Mouse (Mus musculus) kidney, embryonic 16.5 days (tissue): ENCODE measurements around the gene Plk2. TPM values are rescaled to one million over a fixed set of nuclear protein-coding genes. Genes with fewer than 3 reads are reported as not detected.
A peak's percentile ranks its signal among the peaks of the same experiment; 100 is the strongest.

ENCODE experiments used
- ATAC-seq: fragments of 200-750 bp; cut with Nextera tagmentation; 2 replicates; pipeline ENCODE4 v1.8.0; 2017; ENCODE audit warnings: moderate TSS enrichment; ENCODE audit not compliant: low FRiP score, low TSS enrichment
- H3K27ac ChIP-seq: fragments of 300-500 bp; sonication (generic); 2 replicates; pipeline ENCODE4 v1.5.1; 2014; ENCODE audit warnings: low read length
- H3K27me3 ChIP-seq: fragments of 300-500 bp; sonication (generic); 2 replicates; pipeline ENCODE4 v1.6.1; 2014; ENCODE audit warnings: low read length, control low read depth, mixed read lengths; ENCODE audit not compliant: insufficient read depth
- H3K36me3 ChIP-seq: fragments of 300-500 bp; sonication (generic); 2 replicates; pipeline ENCODE4 v1.6.1; 2014; ENCODE audit warnings: low read length, control low read depth, mixed read lengths; ENCODE audit not compliant: insufficient read depth
- H3K4me1 ChIP-seq: fragments of 300-500 bp; sonication (generic); 2 replicates; pipeline ENCODE4 v1.6.1; 2014; ENCODE audit warnings: low read length, control low read depth, mixed read lengths; ENCODE audit not compliant: insufficient read depth
- H3K4me2 ChIP-seq: fragments of 300-500 bp; sonication (generic); replicated peaks from 2 replicates; pipeline ENCODE4 v1.6.1; 2014; ENCODE audit warnings: low read depth, low read length
- H3K4me3 ChIP-seq: fragments of 300-500 bp; sonication (generic); 2 replicates; pipeline ENCODE4 v1.5.1; 2014; ENCODE audit warnings: mild to moderate bottlenecking, low read length
- H3K9ac ChIP-seq: fragments of 300-500 bp; sonication (generic); replicated peaks from 2 replicates; pipeline ENCODE4 v1.6.1; 2014; ENCODE audit warnings: low read length
- H3K9me3 ChIP-seq: fragments of 300-500 bp; sonication (generic); 2 replicates; pipeline ENCODE4 v1.6.1; 2016; ENCODE audit warnings: low read length, control low read depth
- WGBS: fragments of 180-500 bp; shearing (Covaris S2); extraction: QIAGEN DNeasy Blood & Tissue Kit; methylation state at CpG from one replicate; pipeline ENCODE4 v1.1.7; 2014; 5-methylcytosine and 5-hydroxymethylcytosine counted together
- polyA plus RNA-seq: library from polyadenylated mRNA; unstranded; fragments of >200 nt; fragmentation: Nextera tagmentation; extraction: Ambion mirVana; gene quantifications from 2 replicates; pipeline ENCODE4 v1.2.1, GENCODE M21; 2015

The Plk2 gene
- polyA plus RNA-seq, 1 experiment from 2014 or later: 91.2 TPM

GRCm38 (mm10) chr13:110432613-110433012 lies 37.8 kb downstream of the Plk2 start:
- WGBS: 41% methylated on average over 4 of the region's 4 CpGs
- Histone ChIP-seq H3K27ac (no peak overlapping the region), H3K4me3 (no peak overlapping the region)

GRCm38 (mm10) chr13:110436692-110437091 lies 41.8 kb downstream of the Plk2 start:
- Histone ChIP-seq H3K27ac (no peak overlapping the region), H3K4me3 (no peak overlapping the region), H3K4me2 (0 out of 2 replicates have a peak overlapping the region, but pooled peaks have one; percentile 4), H3K9me3 (no peaks in the 10 kb centered on the region), H3K27me3 (no peaks in the 10 kb centered on the region), H3K9ac (no peak overlapping the region), H3K4me1 (no peaks in the 10 kb centered on the region), H3K36me3 (no peaks in the 10 kb centered on the region)
- 49% methylated on average over 7 of the region's 7 CpGs for WGBS
- no peak for ATAC-seq

More at GRCm38 (mm10) chr13:110432613-110433012, 37.8 kb downstream of the Plk2 start:
- no peaks in the 10 kb centered on the region for H3K36me3 ChIP-seq
- H3K9ac ChIP-seq: no peak overlapping the region
- no peak overlapping the region for H3K4me2 ChIP-seq
- no peaks in the 10 kb centered on the region for H3K27me3 ChIP-seq
- H3K4me1 ChIP-seq: 0 out of 2 replicates have a peak, but pooled peaks cover 4% of the 10 kb centered on the region
- ATAC-seq: peak; percentile 65; the same call in 1 of the 2 replicates
- no peaks in the 10 kb centered on the region for H3K9me3 ChIP-seq

GRCm38 (mm10) chr13:110438624-110439023 lies 43.8 kb downstream of the Plk2 start:
- Histone ChIP-seq H3K9me3 (no peaks in the 10 kb centered on the region), H3K27me3 (no peaks in the 10 kb centered on the region), H3K4me1 (no peaks in the 10 kb centered on the region), H3K4me2 (no peak overlapping the region), H3K4me3 (no peak overlapping the region), H3K27ac (no peak overlapping the region), H3K36me3 (no peaks in the 10 kb centered on the region), H3K9ac (no peak overlapping the region)
- ATAC-seq: no peak
- WGBS: 91% methylated on average over 9 of the region's 9 CpGs

GRCm38 (mm10) chr13:110444335-110444734 lies 49.5 kb downstream of the Plk2 start:
- no peak overlapping the region for H3K4me3 ChIP-seq
- H3K36me3 ChIP-seq: no peaks in the 10 kb centered on the region
- H3K27me3 ChIP-seq: no peaks in the 10 kb centered on the region
- no peak for ATAC-seq
- WGBS: 66% methylated on average over 4 of the region's 4 CpGs
- no peak overlapping the region for H3K9ac ChIP-seq
- H3K4me2 ChIP-seq: no peak overlapping the region
- H3K9me3 ChIP-seq: no peaks in the 10 kb centered on the region
- no peak overlapping the region for H3K27ac ChIP-seq
- peaks cover 11% of the 10 kb centered on the region for H3K4me1 ChIP-seq

- H3K4me1 ChIP-seq: peaks cover 11% of the 10 kb centered on the region
- H3K9me3 ChIP-seq: no peaks in the 10 kb centered on the region
- ATAC-seq: no peak
- no peak overlapping the region for H3K9ac ChIP-seq
- H3K4me2 ChIP-seq: no peak overlapping the region
- 0 out of 2 replicates have a peak overlapping the region, but pooled peaks have one; percentile 23 for H3K27ac ChIP-seq
- H3K27me3 ChIP-seq: no peaks in the 10 kb centered on the region
- WGBS: 48% methylated on average over 3 of the region's 3 CpGs
- no peak overlapping the region for H3K4me3 ChIP-seq
- H3K36me3 ChIP-seq: no peaks in the 10 kb centered on the region
These were observed 50.0 kb downstream of the Plk2 start for GRCm38 (mm10) chr13:110444894-110445293.

GRCm38 (mm10) chr13:110446434-110446833 lies 51.6 kb downstream of the Plk2 start:
- H3K27me3 ChIP-seq: no peaks in the 10 kb centered on the region
- peaks cover 11% of the 10 kb centered on the region for H3K4me1 ChIP-seq
- no peak overlapping the region for H3K4me3 ChIP-seq
- no peak overlapping the region for H3K27ac ChIP-seq
- 84% methylated on average over 6 of the region's 6 CpGs for WGBS
- H3K9ac ChIP-seq: no peak overlapping the region
- no peak for ATAC-seq
- H3K36me3 ChIP-seq: no peaks in the 10 kb centered on the region
- H3K4me2 ChIP-seq: no peak overlapping the region
- H3K9me3 ChIP-seq: no peaks in the 10 kb centered on the region

GRCm38 (mm10) chr13:110450056-110450455 lies 55.2 kb downstream of the Plk2 start:
- Histone ChIP-seq H3K4me2 (no peak overlapping the region), H3K36me3 (no peaks in the 10 kb centered on the region), H3K9me3 (no peaks in the 10 kb centered on the region), H3K4me3 (no peak overlapping the region), H3K27ac (no peak overlapping the region), H3K4me1 (peaks cover 15% of the 10 kb centered on the region), H3K9ac (no peak overlapping the region), H3K27me3 (no peaks in the 10 kb centered on the region)
- ATAC-seq: no peak
- WGBS: 78% methylated on average over 4 of the region's 4 CpGs

Other genes with a start within 250 kb of the Plk2 start
- gene Rab3c, start 114.0 kb upstream of the Plk2 start, polyA plus RNA-seq: 0.56 and 1.5 TPM in 2 replicates
- 0.17 and 0.20 TPM in 2 replicates for gene Gapt, start 37.8 kb upstream of the Plk2 start, polyA plus RNA-seq